Mouse (Mus musculus) heart, embryonic 16.5 days (tissue): ENCODE measurements around the gene Snd1. TPM values are rescaled to one million over a fixed set of nuclear protein-coding genes. Genes with fewer than 3 reads are reported as not detected.

Source experiments
- ATAC-seq: fragments of 200-750 bp; cut with Nextera tagmentation; replicated peaks from 2 replicates; pipeline ENCODE4 v1.8.0; 2017; ENCODE audit warnings: moderate number of reproducible peaks; ENCODE audit not compliant: insufficient read depth, low FRiP score; ENCODE audit errors: extremely low read depth
- H3K27ac ChIP-seq: fragments of 300-500 bp; sonication (generic); 2 replicates; pipeline ENCODE4 v1.5.1; 2014; ENCODE audit warnings: mild to moderate bottlenecking, low read length, control low read depth, moderate library complexity
- H3K27me3 ChIP-seq: fragments of 300-500 bp; sonication (generic); 2 replicates; pipeline ENCODE4 v1.6.1; 2014; ENCODE audit warnings: low read length, mixed read lengths; ENCODE audit not compliant: control insufficient read depth, insufficient read depth
- H3K36me3 ChIP-seq: fragments of 300-500 bp; sonication (generic); 2 replicates; pipeline ENCODE4 v1.6.1; 2014; ENCODE audit not compliant: control insufficient read depth, insufficient read depth
- H3K4me1 ChIP-seq: fragments of 300-500 bp; sonication (generic); 2 replicates; pipeline ENCODE4 v1.6.1; 2014; ENCODE audit warnings: low read length, mixed read lengths; ENCODE audit not compliant: control insufficient read depth, insufficient read depth
- H3K4me2 ChIP-seq: fragments of 300-500 bp; sonication (generic); 2 replicates; pipeline ENCODE4 v1.6.1; 2014; ENCODE audit warnings: low read depth, mild to moderate bottlenecking, control low read depth, low read length
- H3K4me3 ChIP-seq: fragments of 300-500 bp; sonication (generic); 2 replicates; pipeline ENCODE4 v1.5.1; 2014; ENCODE audit warnings: mild to moderate bottlenecking, control low read depth, low read length
- H3K9ac ChIP-seq: fragments of 300-500 bp; sonication (generic); 2 replicates; pipeline ENCODE4 v1.6.1; 2014; ENCODE audit warnings: low read length, control low read depth
- H3K9me3 ChIP-seq: fragments of 300-500 bp; sonication (generic); replicated peaks from 2 replicates; pipeline ENCODE4 v1.6.1; 2016; ENCODE audit warnings: low read length; ENCODE audit not compliant: control insufficient read depth
- WGBS: fragments of 180-500 bp; shearing (Covaris S2); extraction: QIAGEN DNeasy Blood & Tissue Kit; methylation state at CpG from one replicate; pipeline ENCODE4 v1.1.7; 2014; 5-methylcytosine and 5-hydroxymethylcytosine counted together
- polyA plus RNA-seq: library from polyadenylated mRNA; unstranded; fragments of >200 nt; fragmentation: Nextera tagmentation; extraction: Ambion mirVana; gene quantifications from 2 replicates; pipeline ENCODE4 v1.2.1, GENCODE M21; 2015

Snd1 gene
- polyA plus RNA-seq, 1 experiment from 2014 or later, result 81.8 TPM

- WGBS, result 92% methylated on average over 3 of the region's 3 CpGs
- no peak for ATAC-seq
These were observed 189.8 kb downstream of the Snd1 start for GRCm38 (mm10) chr6:28664716-28665115.

GRCm38 (mm10) chr6:28667586-28667985, 192.6 kb downstream of the Snd1 start:
- Histone ChIP-seq H3K9ac (no peak overlapping the region), H3K4me2 (no peak overlapping the region), H3K27me3 (no peaks in the 10 kb centered on the region), H3K36me3 (0 out of 2 replicates have a peak, but pooled peaks cover 4% of the 10 kb centered on the region), H3K27ac (no peak overlapping the region), H3K4me3 (no peak overlapping the region), H3K9me3 (no peaks in the 10 kb centered on the region), H3K4me1 (no peaks in the 10 kb centered on the region)
- no peak for ATAC-seq
- 94% methylated on average over 1 of the region's 1 CpGs for WGBS

More at GRCm38 (mm10) chr6:28664716-28665115, 189.8 kb downstream of the Snd1 start:
- H3K36me3 ChIP-seq, result peaks cover 7% of the 10 kb centered on the region
- H3K27me3 ChIP-seq, result no peaks in the 10 kb centered on the region
- no peak overlapping the region for H3K27ac ChIP-seq
- H3K9me3 ChIP-seq, result no peaks in the 10 kb centered on the region; the same call in 1 of the 2 replicates
- H3K4me3 ChIP-seq, result no peak overlapping the region
- no peaks in the 10 kb centered on the region for H3K4me1 ChIP-seq
- no peak overlapping the region for H3K4me2 ChIP-seq
- no peak overlapping the region for H3K9ac ChIP-seq

- Histone ChIP-seq H3K4me2 (no peak overlapping the region), H3K9me3 (no peaks in the 10 kb centered on the region), H3K27ac (no peak overlapping the region), H3K27me3 (no peaks in the 10 kb centered on the region), H3K36me3 (0 out of 2 replicates have a peak, but pooled peaks cover 4% of the 10 kb centered on the region), H3K9ac (no peak overlapping the region), H3K4me1 (no peaks in the 10 kb centered on the region), H3K4me3 (no peak overlapping the region)
- WGBS, result 94% methylated on average over 5 of the region's 5 CpGs
- no peak for ATAC-seq
These were observed 194.3 kb downstream of the Snd1 start for GRCm38 (mm10) chr6:28669251-28669650.

- no peak overlapping the region for H3K27ac ChIP-seq
- no peaks in the 10 kb centered on the region for H3K27me3 ChIP-seq
- H3K9ac ChIP-seq, result no peak overlapping the region
- no peaks in the 10 kb centered on the region for H3K9me3 ChIP-seq
- H3K36me3 ChIP-seq, result 0 out of 2 replicates have a peak, but pooled peaks cover 4% of the 10 kb centered on the region
- no peaks in the 10 kb centered on the region for H3K4me1 ChIP-seq
- ATAC-seq, result no peak
- H3K4me2 ChIP-seq, result no peak overlapping the region
- H3K4me3 ChIP-seq, result no peak overlapping the region
- WGBS, result 97% methylated on average over 1 of the region's 1 CpGs
These were observed 197.4 kb downstream of the Snd1 start for GRCm38 (mm10) chr6:28672388-28672787.

- H3K9ac ChIP-seq, result no peak overlapping the region
- ATAC-seq, result no peak
- 92% methylated on average over 1 of the region's 1 CpGs for WGBS
- H3K4me3 ChIP-seq, result no peak overlapping the region
- no peaks in the 10 kb centered on the region for H3K9me3 ChIP-seq
- H3K36me3 ChIP-seq, result no peaks in the 10 kb centered on the region
- peaks cover 4% of the 10 kb centered on the region for H3K4me1 ChIP-seq
- H3K4me2 ChIP-seq, result no peak overlapping the region
- H3K27me3 ChIP-seq, result no peaks in the 10 kb centered on the region
- H3K27ac ChIP-seq, result no peak overlapping the region
These were observed 199.7 kb downstream of the Snd1 start for GRCm38 (mm10) chr6:28674686-28675085.

- Histone ChIP-seq H3K4me3 (no peak overlapping the region), H3K36me3 (no peaks in the 10 kb centered on the region), H3K9ac (no peak overlapping the region), H3K27me3 (no peaks in the 10 kb centered on the region), H3K27ac (no peak overlapping the region), H3K4me2 (no peak overlapping the region), H3K4me1 (peaks cover 27% of the 10 kb centered on the region), H3K9me3 (no peaks in the 10 kb centered on the region)
- no peak for ATAC-seq
- WGBS, result 53% methylated on average over 1 of the region's 1 CpGs
These were observed 204.0 kb downstream of the Snd1 start for GRCm38 (mm10) chr6:28678896-28679295.

- Histone ChIP-seq H3K9me3 (no peaks in the 10 kb centered on the region), H3K36me3 (no peaks in the 10 kb centered on the region), H3K27ac (no peak overlapping the region), H3K9ac (no peak overlapping the region), H3K4me3 (no peak overlapping the region), H3K27me3 (no peaks in the 10 kb centered on the region), H3K4me2 (no peak overlapping the region), H3K4me1 (peaks cover 27% of the 10 kb centered on the region)
- WGBS, result 48% methylated on average over 4 of the region's 4 CpGs
- no peak for ATAC-seq
These were observed 205.6 kb downstream of the Snd1 start for GRCm38 (mm10) chr6:28680537-28680936.

- Histone ChIP-seq H3K9ac (no peak overlapping the region), H3K9me3 (no peaks in the 10 kb centered on the region), H3K4me1 (peaks cover 27% of the 10 kb centered on the region), H3K4me3 (no peak overlapping the region), H3K27me3 (no peaks in the 10 kb centered on the region), H3K27ac (no peak overlapping the region), H3K4me2 (no peak overlapping the region), H3K36me3 (no peaks in the 10 kb centered on the region)
- WGBS, result 63% methylated on average over 8 of the region's 8 CpGs
- ATAC-seq, result no peak
These were observed 206.8 kb downstream of the Snd1 start for GRCm38 (mm10) chr6:28681521-28682457.

GRCm38 (mm10) chr6:28685052-28685451, 210.1 kb downstream of the Snd1 start:
- Histone ChIP-seq H3K9me3 (no peaks in the 10 kb centered on the region), H3K27ac (no peak overlapping the region), H3K27me3 (no peaks in the 10 kb centered on the region), H3K9ac (no peak overlapping the region), H3K4me2 (no peak overlapping the region), H3K4me1 (peaks cover 22% of the 10 kb centered on the region), H3K36me3 (no peaks in the 10 kb centered on the region), H3K4me3 (no peak overlapping the region)
- no peak for ATAC-seq
- WGBS, result 81% methylated on average over 3 of the region's 3 CpGs
